Mouse (Mus musculus) heart, postnatal 0 days (tissue): ENCODE measurements around the gene A930033H14Rik. TPM values are rescaled to one million over a fixed set of nuclear protein-coding genes. Genes with fewer than 3 reads are reported as not detected.

Experiments used
- ATAC-seq: fragments of 200-750 bp; cut with Nextera tagmentation; 2 replicates; pipeline ENCODE4 v1.8.0; 2017; ENCODE audit warnings: low read depth, moderate number of reproducible peaks, moderate library complexity; ENCODE audit not compliant: insufficient read depth
- DNase-seq: peaks from one replicate; pipeline ENCODE4 v3.0.0-alpha.2; 2016; ENCODE audit warnings: low spot score
- H3K27ac ChIP-seq: fragments of 300-500 bp; sonication (generic); 2 replicates; pipeline ENCODE4 v1.5.1; 2014; ENCODE audit warnings: low read depth, mild to moderate bottlenecking
- H3K27me3 ChIP-seq: fragments of 300-500 bp; sonication (generic); 2 replicates; pipeline ENCODE4 v1.6.1; 2014; ENCODE audit warnings: low read length, mixed read lengths; ENCODE audit not compliant: control insufficient read depth, insufficient read depth
- H3K36me3 ChIP-seq: fragments of 300-500 bp; sonication (generic); replicated peaks from 2 replicates; pipeline ENCODE4 v1.6.1; 2014; ENCODE audit warnings: low read length, mixed read lengths; ENCODE audit not compliant: control insufficient read depth, insufficient read depth
- H3K4me1 ChIP-seq: fragments of 300-500 bp; sonication (generic); 2 replicates; pipeline ENCODE4 v1.6.1; 2014; ENCODE audit warnings: antibody characterized with exemption; ENCODE audit not compliant: control insufficient read depth, insufficient read depth
- H3K4me2 ChIP-seq: fragments of 300-500 bp; sonication (generic); 2 replicates; pipeline ENCODE4 v1.6.1; 2014; ENCODE audit warnings: low read depth, mild to moderate bottlenecking, low read length, moderate library complexity
- H3K4me3 ChIP-seq: fragments of 300-500 bp; sonication (generic); 2 replicates; pipeline ENCODE4 v1.5.1; 2014; ENCODE audit warnings: low read depth, low read length
- H3K9ac ChIP-seq: fragments of 300-500 bp; sonication (generic); replicated peaks from 2 replicates; pipeline ENCODE4 v1.6.1; 2014; ENCODE audit warnings: low read depth, low read length, mixed read lengths
- H3K9me3 ChIP-seq: fragments of 300-500 bp; sonication (generic); replicated peaks from 2 replicates; pipeline ENCODE4 v1.6.1; 2016; ENCODE audit warnings: low read length; ENCODE audit not compliant: control insufficient read depth
- CTCF ChIP-seq: IDR thresholded peaks from 2 replicates; pipeline ENCODE4 v1.5.1; 2016; ENCODE audit warnings: antibody characterized with exemption, control low read depth, low read depth
- EP300 ChIP-seq: IDR thresholded peaks from 2 replicates; pipeline ENCODE4 v1.6.1; 2016; ENCODE audit warnings: antibody characterized with exemption, low read depth
- WGBS: fragments of 180-500 bp; shearing (Covaris S2); extraction: QIAGEN DNeasy Blood & Tissue Kit; methylation state at CpG from one replicate; pipeline ENCODE4 v1.1.7; 2014; 5-methylcytosine and 5-hydroxymethylcytosine counted together
- polyA plus RNA-seq: library from polyadenylated mRNA; unstranded; fragments of >200 nt; fragmentation: Nextera tagmentation; extraction: Ambion mirVana; gene quantifications from 2 replicates; pipeline ENCODE4 v1.2.1, GENCODE M21; 2015
- total RNA-seq: library from RNA; depleted of rRNA; stranded (reverse); fragments of >200 nt; gene quantifications from 2 replicates; pipeline ENCODE4 v1.2.3, GENCODE M21; 2014; ENCODE audit warnings: low replicate concordance

A930033H14Rik gene
- total and polyA plus RNA-seq, 2 experiments from 2014 or later: 1.5 to 2.3 TPM

GRCm38 (mm10) chr10:69225471-69225870 lies 12.6 kb upstream of the A930033H14Rik start:
- no peak for ATAC-seq
- no peak overlapping the region for H3K4me3 ChIP-seq
- H3K4me1 ChIP-seq: 0 out of 2 replicates have a peak, but pooled peaks cover 13% of the 10 kb centered on the region
- H3K27ac ChIP-seq: no peak overlapping the region
- WGBS: 84% methylated on average over 5 of the region's 5 CpGs
- no peaks in the 10 kb centered on the region for H3K9me3 ChIP-seq
- no peaks in the 10 kb centered on the region for H3K27me3 ChIP-seq
- no peak for TF ChIP-seq CTCF
- H3K9ac ChIP-seq: no peak overlapping the region
- peaks cover 17% of the 10 kb centered on the region for H3K36me3 ChIP-seq
- no peak for DNase-seq
- no peak overlapping the region for H3K4me2 ChIP-seq

- H3K9ac ChIP-seq: no peak overlapping the region
- WGBS: 81% methylated on average over 7 of the region's 7 CpGs
These were observed 11.4 kb upstream of the A930033H14Rik start for GRCm38 (mm10) chr10:69224276-69224675.

GRCm38 (mm10) chr10:69223232-69223631 lies 10.3 kb upstream of the A930033H14Rik start:
- ATAC-seq (no peak), DNase-seq (no peak)
- H3K4me1 ChIP-seq: peaks cover 30% of the 10 kb centered on the region
- H3K36me3 ChIP-seq: peaks cover 26% of the 10 kb centered on the region
- H3K27me3 ChIP-seq: no peaks in the 10 kb centered on the region
- no peaks in the 10 kb centered on the region for H3K9me3 ChIP-seq
- no peak overlapping the region for H3K4me2 ChIP-seq
- H3K27ac ChIP-seq: no peak overlapping the region
- H3K4me3 ChIP-seq: no peak overlapping the region
- 91% methylated on average over 4 of the region's 4 CpGs for WGBS
- TF ChIP-seq CTCF (no peak), EP300 (no peak)
- H3K9ac ChIP-seq: no peak overlapping the region

More at GRCm38 (mm10) chr10:69224276-69224675, 11.4 kb upstream of the A930033H14Rik start:
- H3K36me3 ChIP-seq: peaks cover 21% of the 10 kb centered on the region
- no peak overlapping the region for H3K4me2 ChIP-seq
- no peak overlapping the region for H3K27ac ChIP-seq
- H3K4me1 ChIP-seq: peaks cover 22% of the 10 kb centered on the region
- ATAC-seq: no peak
- H3K27me3 ChIP-seq: no peaks in the 10 kb centered on the region
- no peak for TF ChIP-seq CTCF
- TF ChIP-seq EP300: no peak
- H3K9me3 ChIP-seq: no peaks in the 10 kb centered on the region
- no peak for DNase-seq
- H3K4me3 ChIP-seq: no peak overlapping the region

GRCm38 (mm10) chr10:69221955-69222354 lies 9.1 kb upstream of the A930033H14Rik start:
- no peaks in the 10 kb centered on the region for H3K9me3 ChIP-seq
- H3K9ac ChIP-seq: no peak overlapping the region
- TF ChIP-seq EP300: no peak
- TF ChIP-seq CTCF: no peak
- no peak overlapping the region for H3K4me2 ChIP-seq
- peaks cover 25% of the 10 kb centered on the region for H3K36me3 ChIP-seq
- H3K4me1 ChIP-seq: peaks cover 33% of the 10 kb centered on the region
- 26% methylated on average over 3 of the region's 3 CpGs for WGBS
- H3K27ac ChIP-seq: peak overlapping the region; percentile 36
- DNase-seq (peak; percentile 21), ATAC-seq (no peak)
- no peaks in the 10 kb centered on the region for H3K27me3 ChIP-seq
- H3K4me3 ChIP-seq: no peak overlapping the region

- Histone ChIP-seq H3K4me3 (no peak overlapping the region), H3K27ac (no peak overlapping the region)
- 90% methylated on average over 9 of the region's 9 CpGs for WGBS
These were observed 8.2 kb upstream of the A930033H14Rik start for GRCm38 (mm10) chr10:69221148-69221547.

GRCm38 (mm10) chr10:69220296-69220695 lies 7.4 kb upstream of the A930033H14Rik start:
- DNase-seq (no peak), ATAC-seq (no peak)
- H3K4me3 ChIP-seq: no peak overlapping the region
- no peak overlapping the region for H3K9ac ChIP-seq
- peaks cover 25% of the 10 kb centered on the region for H3K36me3 ChIP-seq
- no peaks in the 10 kb centered on the region for H3K27me3 ChIP-seq
- H3K4me2 ChIP-seq: no peak overlapping the region
- no peaks in the 10 kb centered on the region for H3K9me3 ChIP-seq
- H3K4me1 ChIP-seq: peaks cover 26% of the 10 kb centered on the region
- H3K27ac ChIP-seq: no peak overlapping the region; the same call in 1 of the 2 replicates
- TF ChIP-seq CTCF (0 out of 2 replicates have a peak, but pooled peaks have one; percentile 8), EP300 (no peak)
- WGBS: 72% methylated on average over 6 of the region's 6 CpGs

More at GRCm38 (mm10) chr10:69221148-69221547, 8.2 kb upstream of the A930033H14Rik start:
- ATAC-seq (no peak), DNase-seq (no peak)
- no peaks in the 10 kb centered on the region for H3K27me3 ChIP-seq
- H3K36me3 ChIP-seq: peaks cover 25% of the 10 kb centered on the region
- TF ChIP-seq EP300 (no peak), CTCF (no peak)
- no peak overlapping the region for H3K4me2 ChIP-seq
- H3K4me1 ChIP-seq: peaks cover 27% of the 10 kb centered on the region
- H3K9ac ChIP-seq: no peak overlapping the region
- no peaks in the 10 kb centered on the region for H3K9me3 ChIP-seq
